Mouse (Mus musculus) myocyte (in vitro differentiated cells): ENCODE measurements around the gene Lyve1.

ENCODE experiments used
- CEBPB ChIP-seq: IDR thresholded peaks from 2 replicates; pipeline ENCODE4 v1.6.1; 2011; ENCODE audit warnings: mild to moderate bottlenecking, moderate library complexity; ENCODE audit not compliant: poor library complexity, insufficient read depth, severe bottlenecking
- E2F4 ChIP-seq: IDR thresholded peaks from one replicate; pipeline ENCODE4 v1.6.1; 2011; ENCODE audit warnings: mild to moderate bottlenecking, control low read depth, moderate library complexity; ENCODE audit not compliant: insufficient read depth
- MAX ChIP-seq: IDR thresholded peaks from one replicate; pipeline ENCODE4 v1.6.1; 2011; ENCODE audit warnings: low read depth, mild to moderate bottlenecking, control low read depth
- MYOD1 ChIP-seq, 3 experiments: IDR thresholded peaks; one replicate each; pipeline ENCODE4 v1.6.1; 2011; ENCODE audit warnings: control low read depth in 2 of 3, low read depth in 2 of 3, mild to moderate bottlenecking in 2 of 3, moderate library complexity in 1 of 3; ENCODE audit not compliant: insufficient read length in 2 of 3, control insufficient read depth in 1 of 3
- MYOG ChIP-seq, 3 experiments: IDR thresholded peaks; one replicate each; pipeline ENCODE4 v1.6.1; 2011; ENCODE audit warnings: control low read depth in 2 of 3, low read depth in 2 of 3, mild to moderate bottlenecking in 2 of 3; ENCODE audit not compliant: insufficient read length in 2 of 3, control insufficient read depth in 1 of 3, insufficient read depth in 1 of 3
- POLR2A ChIP-seq: IDR thresholded peaks from one replicate; pipeline ENCODE4 v1.6.1; 2011; ENCODE audit warnings: low read depth, mild to moderate bottlenecking, control low read depth, moderate library complexity; ENCODE audit not compliant: insufficient read length
- POLR2AphosphoS2 ChIP-seq: IDR thresholded peaks from one replicate; pipeline ENCODE4 v1.6.1; 2011; ENCODE audit warnings: low read depth, control low read depth; ENCODE audit not compliant: insufficient read length
- REST ChIP-seq: IDR thresholded peaks from one replicate; pipeline ENCODE4 v1.6.1; 2011; ENCODE audit warnings: mild to moderate bottlenecking, control low read depth, moderate library complexity; ENCODE audit not compliant: insufficient read depth, insufficient read length
- SRF ChIP-seq: IDR thresholded peaks from one replicate; pipeline ENCODE4 v1.6.1; 2011; ENCODE audit warnings: low read depth; ENCODE audit not compliant: control insufficient read depth, insufficient read length
- TCF12 ChIP-seq: IDR thresholded peaks from one replicate; pipeline ENCODE4 v1.6.1; 2011; ENCODE audit warnings: mild to moderate bottlenecking, control low read depth; ENCODE audit not compliant: poor library complexity, insufficient read depth, severe bottlenecking
- TCF3 ChIP-seq: IDR thresholded peaks from one replicate; pipeline ENCODE4 v1.6.1; 2011; ENCODE audit warnings: low read depth, control low read depth; ENCODE audit not compliant: insufficient read length
- USF1 ChIP-seq: IDR thresholded peaks from one replicate; pipeline ENCODE4 v1.6.1; 2011; ENCODE audit warnings: low read depth, mild to moderate bottlenecking, control low read depth, moderate library complexity

GRCm38 (mm10) chr7:110821653-110822052, 41.4 kb downstream of the Lyve1 start:
- TF ChIP-seq POLR2A (no peak), POLR2AphosphoS2 (no peak), E2F4 (no peak), MAX (no peak), TCF12 (no peak), SRF (no peak), REST (no peak), USF1 (no peak), MYOG (IDR thresholded peaks at IDR 0.05; ENCODE audit: control insufficient read depth in 1 of 3, insufficient read depth in 1 of 3, insufficient read length in 2 of 3, low read depth in 2 of 3) (no peak), MYOD1 (IDR thresholded peaks at IDR 0.05; ENCODE audit: control insufficient read depth in 1 of 3, insufficient read length in 2 of 3, low read depth in 2 of 3) (no peak), TCF3 (no peak), CEBPB (no peak)
